In the genomic region with DNA sequence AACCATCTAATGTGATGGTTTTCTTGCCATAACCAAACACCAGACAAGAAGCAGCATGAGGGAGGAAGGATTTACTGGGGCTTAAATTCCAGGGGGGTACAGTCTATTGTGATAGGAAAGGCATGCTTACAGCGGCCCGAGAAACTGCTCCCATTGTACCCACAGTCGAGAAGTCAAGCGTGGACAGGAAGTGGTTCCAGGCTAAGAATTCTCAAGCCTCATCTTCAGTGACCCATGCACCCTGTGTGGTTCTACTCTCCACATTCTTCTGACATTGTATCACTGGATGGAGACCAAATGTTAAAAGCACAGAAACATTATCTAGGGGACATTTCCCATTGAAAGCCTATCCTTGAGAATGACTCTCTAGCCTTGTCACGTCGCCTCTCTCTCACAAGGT, we compare ENCODE assay signal across 18 mouse cellular contexts.
"Had no signal": no experiment of that assay in that cellular context is flagged by ENCODE, and none has a peak within 500 bp of the region (broad histone marks: within the 10 kb centered on the region; RNA-seq: fewer than 3 reads in every experiment).

No protein-coding gene starts in this region.

- H3K27ac ChIP-seq: lung, embryonic 15.5 days; macrophage; midbrain, embryonic 15.5 days; neural tube, embryonic 13.5 days; neural tube, embryonic 15.5 days; stomach, embryonic 15.5 days; stomach, postnatal 0 days had no signal

- DNase-seq: lung, adult 2 months; lung, postnatal 14 days; lung, postnatal 36 days; right cerebral cortex, postnatal 14 days; thymus, adult 2 months; thymus, postnatal 25 days; thymus, postnatal 4 days had no signal

- H3K4me2 ChIP-seq: lung, embryonic 15.5 days; midbrain, embryonic 11.5 days; midbrain, embryonic 13.5 days; midbrain, embryonic 15.5 days; neural tube, embryonic 13.5 days; neural tube, embryonic 15.5 days; stomach, embryonic 15.5 days had no signal

- H3K36me3 ChIP-seq: lung, embryonic 15.5 days; midbrain, embryonic 13.5 days; midbrain, embryonic 15.5 days; neural tube, embryonic 13.5 days; neural tube, embryonic 15.5 days; stomach, embryonic 15.5 days had no signal

- H3K27me3 ChIP-seq: lung, embryonic 15.5 days; megakaryocyte, embryonic 14.5 days; midbrain, embryonic 13.5 days; midbrain, embryonic 15.5 days; neural tube, embryonic 13.5 days; neural tube, embryonic 15.5 days; stomach, embryonic 15.5 days had no signal

- H3K4me3 ChIP-seq: lung, embryonic 15.5 days; megakaryocyte, embryonic 14.5 days; midbrain, embryonic 13.5 days; midbrain, embryonic 15.5 days; neural tube, embryonic 13.5 days; neural tube, embryonic 15.5 days; stomach, embryonic 15.5 days had no signal

- ATAC-seq: lung, postnatal 0 days; midbrain, embryonic 13.5 days; midbrain, embryonic 15.5 days had no signal

- H3K9me3 ChIP-seq: lung, embryonic 15.5 days; midbrain, embryonic 13.5 days; midbrain, embryonic 15.5 days; neural tube, embryonic 13.5 days; neural tube, embryonic 15.5 days; stomach, embryonic 15.5 days had no signal

- H3K4me1 ChIP-seq: lung, embryonic 15.5 days; megakaryocyte, embryonic 14.5 days; neural tube, embryonic 13.5 days; neural tube, embryonic 15.5 days; stomach, embryonic 15.5 days had no signal

- H3K9ac ChIP-seq: lung, embryonic 15.5 days; midbrain, embryonic 13.5 days; midbrain, embryonic 15.5 days; neural tube, embryonic 13.5 days; neural tube, embryonic 15.5 days; stomach, embryonic 15.5 days had no signal
